In the genomic region with DNA sequence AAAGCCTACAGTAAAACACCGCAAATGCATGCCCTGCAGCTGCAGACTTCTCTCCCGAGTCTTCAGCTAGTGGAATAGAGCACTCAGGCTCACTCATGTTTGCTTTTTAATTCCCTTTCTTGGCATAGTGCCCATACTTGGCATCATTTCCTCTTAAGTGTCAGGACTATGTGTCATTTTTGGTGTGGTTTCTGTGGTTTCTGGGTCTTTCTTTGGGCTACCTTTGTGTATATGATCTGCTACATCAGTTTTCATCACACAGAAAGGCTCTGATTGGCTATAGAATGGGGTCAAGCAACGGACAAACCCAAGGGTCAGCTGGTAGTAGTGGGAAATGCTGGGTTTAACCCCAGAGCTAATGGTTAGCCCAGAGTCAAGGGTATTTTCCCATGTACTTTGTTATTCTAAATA, we compare ENCODE assay signal across 11 mouse cellular contexts.
A peak's percentile ranks its signal among the peaks of the same experiment; 100 is the strongest.
DNase-seq lines count a peak whose midpoint lies in the region; ATAC-seq and TF ChIP-seq lines count a peak whose summit lies in the region.
"Had no signal": no experiment of that assay in that cellular context is flagged by ENCODE, and none has a peak within 500 bp of the region (broad histone marks: within the 10 kb centered on the region; RNA-seq: fewer than 3 reads in every experiment).

No protein-coding gene starts in this region.

- no peak for ATAC-seq in CD4-positive, CD25-positive, alpha-beta regulatory T cell, adult 4 months
- ATAC-seq in limb, embryonic 14.5 days (ENCODE audit: low FRiP score, low read depth) = no peak
- ATAC-seq in megakaryocyte, adult 5-6 weeks (ENCODE audit: poor library complexity, severe bottlenecking) = 0 out of 2 replicates have a peak, but pooled peaks have one; percentile 35

- no peak overlapping the region for H3K9ac ChIP-seq in limb, embryonic 14.5 days (ENCODE audit: low read depth, low read length, severe bottlenecking)
- H3K9ac ChIP-seq: heart, embryonic 13.5 days; kidney, embryonic 15.5 days had no signal

- H3K4me2 ChIP-seq in limb, embryonic 14.5 days (replicated peaks; ENCODE audit: low read depth, low read length, severe bottlenecking) = no peak overlapping the region
- H3K4me2 ChIP-seq: heart, embryonic 13.5 days; kidney, embryonic 15.5 days had no signal

- H3K4me3 ChIP-seq in limb, embryonic 14.5 days (replicated peaks; ENCODE audit: low read length) = no peak overlapping the region
- H3K4me3 ChIP-seq in limb, embryonic 10.5 days = no peak overlapping the region
- H3K4me3 ChIP-seq: heart, embryonic 13.5 days; kidney, embryonic 15.5 days had no signal

- H3K9me3 ChIP-seq in limb, embryonic 14.5 days (ENCODE audit: control insufficient read depth, low read length) = no peaks in the 10 kb centered on the region
- H3K9me3 ChIP-seq in limb, embryonic 10.5 days (replicated peaks) = no peaks in the 10 kb centered on the region
- H3K9me3 ChIP-seq: heart, embryonic 13.5 days; kidney, embryonic 15.5 days had no signal

- DNase-seq in CD4-positive, CD25-positive, alpha-beta regulatory T cell, adult 2 months (ENCODE audit: low read depth, low spot score) = peak; percentile 53
- DNase-seq in limb, embryonic 14.5 days (ENCODE audit: low spot score) = peak; percentile 21
- DNase-seq in limb, embryonic 10.5 days (ENCODE audit: low spot score) = no peak
- DNase-seq in adipocyte (ENCODE audit: low spot score) = peak; percentile 48
- DNase-seq in testis, postnatal 10 days (ENCODE audit: low spot score) = no peak
- DNase-seq in B cell, adult 2 months = no peak
- DNase-seq: cerebellum, adult 11-12 months had no signal

- 52% methylated on average over 3 of the region's 3 CpGs for WGBS in limb, embryonic 14.5 days
- WGBS in limb, embryonic 10.5 days = 84% methylated on average over 3 of the region's 3 CpGs

- H3K27ac ChIP-seq in limb, embryonic 14.5 days (replicated peaks; ENCODE audit: low read depth, low read length) = no peak overlapping the region
- H3K27ac ChIP-seq in limb, embryonic 10.5 days = no peak overlapping the region
- H3K27ac ChIP-seq: heart, embryonic 13.5 days; kidney, embryonic 15.5 days had no signal

- peaks cover 15% of the 10 kb centered on the region for H3K36me3 ChIP-seq in limb, embryonic 14.5 days (ENCODE audit: control insufficient read depth, insufficient read depth, low read length)
- H3K36me3 ChIP-seq in limb, embryonic 10.5 days = peaks cover 14% of the 10 kb centered on the region; the same call in 1 of the 2 replicates
- H3K36me3 ChIP-seq: kidney, embryonic 15.5 days had no signal

- no peak for TF ChIP-seq POLR2A in limb, embryonic 14.5 days (IDR thresholded peaks at IDR 0.05; ENCODE audit: borderline replicate concordance, extremely low read depth, insufficient read depth, insufficient read length)

- H3K4me1 ChIP-seq in limb, embryonic 14.5 days (ENCODE audit: control insufficient read depth, insufficient read depth, low read length) = no peaks in the 10 kb centered on the region
- H3K4me1 ChIP-seq in limb, embryonic 10.5 days = no peaks in the 10 kb centered on the region
- H3K4me1 ChIP-seq: kidney, embryonic 15.5 days had no signal

- no peaks in the 10 kb centered on the region for H3K27me3 ChIP-seq in limb, embryonic 14.5 days (ENCODE audit: control insufficient read depth, insufficient read depth, low read length)
- no peaks in the 10 kb centered on the region for H3K27me3 ChIP-seq in limb, embryonic 10.5 days (ENCODE audit: low read depth, poor library complexity, severe bottlenecking)
- H3K27me3 ChIP-seq: heart, embryonic 13.5 days; kidney, embryonic 15.5 days had no signal

Comparison
In these comparisons a context has a peak if more than half of its experiments do, and no peak if none do; other contexts are left out.
1. DNase-seq: peak in CD4-positive, CD25-positive, alpha-beta regulatory T cell, adult 2 months (single experiment), limb, embryonic 14.5 days (single experiment) and adipocyte (single experiment); none in limb, embryonic 10.5 days (single experiment), testis, postnatal 10 days (single experiment) and B cell, adult 2 months (0 of 2).